Mouse (Mus musculus) stomach, embryonic 16.5 days (tissue): Measurements from ENCODE around the gene Gm29427. TPM values are rescaled to one million over a fixed set of nuclear protein-coding genes. Genes with fewer than 3 reads are reported as not detected.
"Not testable (repeated sequence)": the region's sequence is repeated elsewhere in the genome, so short reads cannot be mapped to it uniquely, and the experiment has no call there.

Experiments
- ATAC-seq: fragments of 200-750 bp; cut with Nextera tagmentation; 2 replicates; pipeline ENCODE4 v1.8.0; 2017; ENCODE audit warnings: moderate number of reproducible peaks, moderate TSS enrichment; ENCODE audit not compliant: insufficient read depth, low FRiP score
- H3K27ac ChIP-seq: fragments of 300-500 bp; sonication (generic); 2 replicates; pipeline ENCODE4 v1.5.1; 2014; ENCODE audit warnings: low read length
- H3K27me3 ChIP-seq: fragments of 300-500 bp; sonication (generic); 2 replicates; pipeline ENCODE4 v1.6.1; 2014; ENCODE audit warnings: low read length, control low read depth, mixed read lengths; ENCODE audit not compliant: control insufficient read depth, insufficient read depth
- H3K36me3 ChIP-seq: fragments of 300-500 bp; sonication (generic); 2 replicates; pipeline ENCODE4 v1.6.1; 2014; ENCODE audit warnings: low read length; ENCODE audit not compliant: control insufficient read depth, insufficient read depth
- H3K4me1 ChIP-seq: fragments of 300-500 bp; sonication (generic); 2 replicates; pipeline ENCODE4 v1.6.1; 2014; ENCODE audit warnings: low read length, control low read depth, mixed read lengths; ENCODE audit not compliant: control insufficient read depth, insufficient read depth
- H3K4me2 ChIP-seq: fragments of 300-500 bp; sonication (generic); 2 replicates; pipeline ENCODE4 v1.6.1; 2014; ENCODE audit warnings: low read depth, low read length, mixed read lengths
- H3K4me3 ChIP-seq: fragments of 300-500 bp; sonication (generic); replicated peaks from 2 replicates; pipeline ENCODE4 v1.5.1; 2014; ENCODE audit warnings: mild to moderate bottlenecking, low read length
- H3K9ac ChIP-seq: fragments of 300-500 bp; sonication (generic); 2 replicates; pipeline ENCODE4 v1.6.1; 2014; ENCODE audit warnings: low read length
- H3K9me3 ChIP-seq: fragments of 300-500 bp; sonication (generic); replicated peaks from 2 replicates; pipeline ENCODE4 v1.6.1; 2016; ENCODE audit warnings: low read length, control low read depth; ENCODE audit not compliant: control insufficient read depth
- WGBS: fragments of 180-500 bp; shearing (Covaris S2); extraction: QIAGEN DNeasy Blood & Tissue Kit; methylation state at CpG from one replicate; pipeline ENCODE4 v1.1.7; 2014; 5-methylcytosine and 5-hydroxymethylcytosine counted together
- polyA plus RNA-seq: library from polyadenylated mRNA; unstranded; fragments of >200 nt; fragmentation: Nextera tagmentation; extraction: Ambion mirVana; gene quantifications from 2 replicates; pipeline ENCODE4 v1.2.1, GENCODE M21; 2015

The Gm29427 gene
- polyA plus RNA-seq, 1 experiment from 2014 or later = 0.09 TPM

DNA sequence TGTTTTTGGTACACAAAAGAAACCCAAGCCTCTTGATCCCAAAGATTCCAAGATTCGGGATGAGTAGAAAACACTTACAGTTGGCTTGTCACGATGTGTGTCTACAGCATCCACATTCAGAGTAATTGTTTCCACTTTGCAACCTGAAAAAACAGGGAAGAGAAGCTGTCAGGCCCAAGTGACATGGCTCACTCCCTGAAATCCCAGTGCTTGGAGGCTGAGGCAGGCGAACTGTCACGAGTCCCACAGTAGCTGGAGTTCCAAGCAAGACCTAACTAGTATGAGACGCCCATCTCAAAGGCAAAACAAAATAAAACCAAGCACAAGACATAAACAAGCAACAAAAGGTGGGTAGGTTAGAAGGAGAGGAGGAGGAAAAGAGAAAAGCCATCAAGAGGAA lies 17.0 kb downstream of the Gm29427 start:
- WGBS = 91% methylated on average over 5 of the region's 5 CpGs

DNA sequence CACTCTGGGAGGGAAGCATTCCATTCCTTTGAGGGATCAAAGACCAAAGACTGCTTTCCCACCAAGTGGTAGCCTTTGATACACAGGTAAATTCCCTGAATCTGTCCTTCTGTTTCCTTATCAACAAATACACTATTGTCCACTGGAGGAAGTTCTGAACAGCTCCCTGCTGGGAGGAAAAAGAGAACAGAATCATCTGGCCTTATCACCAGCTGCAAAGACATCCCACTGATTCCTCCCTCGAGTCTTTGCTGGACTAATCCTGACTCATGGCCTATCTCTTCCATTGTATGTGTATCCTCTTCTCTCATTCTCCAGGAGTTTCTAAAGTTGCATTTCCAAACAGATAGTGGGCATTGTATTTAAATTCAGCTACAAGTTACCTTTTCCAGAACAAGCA lies 31.7 kb downstream of the Gm29427 start:
- WGBS = 65% methylated on average over 1 of the region's 1 CpGs
- H3K27ac ChIP-seq = no peak overlapping the region
- H3K4me1 ChIP-seq = no peaks in the 10 kb centered on the region

More for the DNA sequence above, 17.0 kb downstream of the Gm29427 start:
- Histone ChIP-seq H3K27ac (no peak overlapping the region), H3K9me3 (no peaks in the 10 kb centered on the region), H3K36me3 (peaks cover 22% of the 10 kb centered on the region; the same call in 1 of the 2 replicates), H3K27me3 (no peaks in the 10 kb centered on the region), H3K4me2 (no peak overlapping the region), H3K4me3 (no peak overlapping the region), H3K4me1 (no peaks in the 10 kb centered on the region), H3K9ac (no peak overlapping the region)
- ATAC-seq = no peak

DNA sequence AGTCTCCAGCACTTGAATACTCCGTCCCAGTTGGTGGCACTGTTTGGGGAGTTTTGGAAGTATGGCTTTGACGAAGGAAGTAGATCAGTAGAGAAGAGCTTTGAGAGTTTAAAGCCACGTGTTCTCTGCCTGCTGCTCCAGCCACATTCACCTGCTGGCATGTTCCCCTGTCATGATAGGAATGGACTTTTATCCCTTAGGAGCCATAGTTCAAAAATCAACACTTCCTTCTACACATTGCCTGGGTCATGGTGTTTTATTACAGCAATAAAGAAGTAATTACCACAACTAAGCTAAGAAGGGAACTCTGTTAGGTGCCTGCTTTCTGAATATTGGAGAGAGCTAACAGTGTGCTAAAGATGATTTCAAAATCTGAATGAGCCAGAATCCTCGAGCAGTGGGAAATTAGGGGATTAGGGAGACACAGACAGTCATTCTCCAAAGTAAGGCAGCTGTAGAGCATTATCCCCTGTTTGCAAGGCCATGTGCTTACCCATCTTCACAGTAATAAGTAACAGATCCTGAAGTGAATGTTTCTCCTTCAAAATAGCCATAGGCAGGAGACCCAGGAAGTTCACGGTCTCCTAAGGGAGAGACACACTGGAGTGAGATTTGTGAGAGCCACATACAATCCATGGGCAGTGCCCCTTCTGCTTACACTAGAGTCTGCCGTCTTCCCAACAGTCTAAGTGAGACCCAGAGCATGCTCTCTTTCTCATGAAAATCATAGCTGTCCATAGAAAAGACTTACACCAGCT lies 33.8 kb downstream of the Gm29427 start:
- H3K27ac ChIP-seq = no peak overlapping the region
- H3K9me3 ChIP-seq = no peaks in the 10 kb centered on the region
- H3K4me1 ChIP-seq = no peaks in the 10 kb centered on the region
- H3K9ac ChIP-seq = no peak overlapping the region
- no peak for ATAC-seq
- no peak overlapping the region for H3K4me3 ChIP-seq
- WGBS = 64% methylated on average over 6 of the region's 6 CpGs
- H3K4me2 ChIP-seq = no peak overlapping the region
- H3K36me3 ChIP-seq = no peaks in the 10 kb centered on the region
- H3K27me3 ChIP-seq = no peaks in the 10 kb centered on the region

More for the DNA sequence above, 31.7 kb downstream of the Gm29427 start:
- Histone ChIP-seq H3K9me3 (no peaks in the 10 kb centered on the region), H3K4me2 (no peak overlapping the region), H3K36me3 (peaks cover 4% of the 10 kb centered on the region; the same call in 1 of the 2 replicates), H3K4me3 (no peak overlapping the region), H3K9ac (no peak overlapping the region), H3K27me3 (no peaks in the 10 kb centered on the region)
- ATAC-seq = no peak

DNA sequence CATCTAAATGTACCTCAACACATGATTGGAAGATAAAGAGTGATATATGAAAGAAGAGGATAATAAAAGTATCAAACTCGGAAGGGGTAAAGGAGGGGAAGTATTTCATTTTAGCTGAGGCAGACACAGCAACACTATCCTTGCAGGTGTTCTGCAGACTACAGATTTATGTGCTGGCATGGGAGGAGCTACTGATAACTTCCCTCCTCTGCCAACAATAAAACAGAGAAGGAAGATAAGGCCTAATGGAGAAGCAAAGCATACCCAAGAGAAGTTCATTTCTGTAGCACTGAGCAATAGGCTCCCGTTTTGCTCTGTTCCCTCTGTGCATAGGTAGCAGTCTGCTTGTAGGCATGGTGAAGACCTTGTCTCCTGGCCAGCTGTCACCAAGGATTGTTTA lies 34.5 kb downstream of the Gm29427 start:
- Histone ChIP-seq H3K9me3 (no peaks in the 10 kb centered on the region), H3K4me3 (no peak overlapping the region), H3K4me1 (no peaks in the 10 kb centered on the region), H3K27me3 (no peaks in the 10 kb centered on the region), H3K36me3 (no peaks in the 10 kb centered on the region), H3K4me2 (no peak overlapping the region), H3K27ac (no peak overlapping the region), H3K9ac (no peak overlapping the region)
- 0 out of 2 replicates have a peak, but pooled peaks have one; percentile 21 for ATAC-seq
- WGBS = 49% methylated on average over 2 of the region's 2 CpGs

DNA sequence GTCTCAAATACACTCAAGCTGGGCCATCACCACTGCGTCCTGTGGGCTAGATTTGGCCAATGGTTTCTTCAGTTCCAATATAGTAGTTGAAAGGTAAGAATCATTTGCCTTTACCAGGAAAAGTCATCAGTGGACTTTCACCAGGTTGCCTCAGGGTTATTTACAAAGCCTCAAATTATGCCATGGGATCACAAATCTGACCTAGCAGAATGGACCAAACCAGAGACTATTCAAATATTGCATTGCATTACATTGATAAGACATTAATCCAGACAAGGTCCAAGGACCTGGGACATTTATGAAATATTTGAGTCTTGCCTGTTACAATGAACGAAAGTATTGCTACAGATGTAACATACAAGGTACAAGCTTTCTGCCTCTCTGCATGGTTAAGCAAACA lies 37.0 kb downstream of the Gm29427 start:
- no peaks in the 10 kb centered on the region for H3K4me1 ChIP-seq
- no peaks in the 10 kb centered on the region for H3K9me3 ChIP-seq
- H3K9ac ChIP-seq = no peak overlapping the region
- no peak for ATAC-seq
- 75% methylated on average over 2 of the region's 2 CpGs for WGBS
- H3K4me3 ChIP-seq = no peak overlapping the region
- H3K27ac ChIP-seq = no peak overlapping the region
- H3K4me2 ChIP-seq = no peak overlapping the region
- no peaks in the 10 kb centered on the region for H3K27me3 ChIP-seq
- H3K36me3 ChIP-seq = no peaks in the 10 kb centered on the region

DNA sequence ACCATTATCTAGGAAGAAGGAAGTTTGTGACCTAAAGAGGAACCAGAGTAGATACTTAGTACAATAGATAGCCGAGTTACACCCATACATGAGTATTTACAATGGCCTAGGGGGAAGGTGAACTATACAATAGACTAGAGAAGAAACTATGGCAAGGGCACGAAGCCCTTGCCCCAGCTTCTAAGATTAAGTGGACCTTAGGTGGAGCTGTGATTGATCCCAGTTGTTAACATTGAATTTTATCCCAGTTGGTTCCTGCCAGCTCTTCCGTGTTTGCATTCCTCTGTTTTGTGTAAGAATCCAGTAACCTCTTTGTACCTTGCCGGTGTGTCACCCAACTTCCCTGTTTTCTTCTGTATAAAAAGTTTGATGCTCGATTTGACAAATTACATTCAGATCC lies 52.0 kb downstream of the Gm29427 start:
- H3K4me3 ChIP-seq, H3K27me3 ChIP-seq, ATAC-seq, H3K9ac ChIP-seq, H3K27ac ChIP-seq, H3K9me3 ChIP-seq, H3K36me3 ChIP-seq, H3K4me1 ChIP-seq, H3K4me2 ChIP-seq: not testable (repeated sequence)
- 81% methylated on average over 5 of the region's 5 CpGs for WGBS

DNA sequence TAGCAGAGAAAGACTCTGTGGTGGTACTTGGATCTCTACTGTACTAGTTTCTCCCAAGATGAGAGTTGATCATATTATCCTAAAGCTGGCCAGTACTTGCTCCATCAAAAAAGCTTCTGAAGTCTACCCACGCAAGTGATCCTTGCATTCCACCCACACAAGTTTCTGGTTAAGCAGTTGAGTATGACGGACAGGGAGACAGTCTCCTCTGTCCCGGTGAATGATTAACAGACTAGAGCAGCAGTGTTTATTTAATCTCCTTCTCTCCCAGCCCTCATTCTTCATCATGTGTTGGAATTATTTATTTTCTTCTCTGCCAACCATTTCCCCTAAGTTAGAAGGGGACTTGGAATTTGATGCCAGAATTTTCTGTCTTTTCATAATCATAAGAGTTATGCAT lies 54.1 kb downstream of the Gm29427 start, which contains the start of gene C4bp:
C4bp (minus strand) TSS at position 179 of the 400 bp plus-strand sequence.
- Histone ChIP-seq H3K9me3 (no peaks in the 10 kb centered on the region), H3K4me2 (no peak within 1 kb of the TSS), H3K27me3 (no peaks in the 10 kb centered on the region), H3K9ac (no peak within 1 kb of the TSS), H3K4me3 (no peak within 1 kb of the TSS), H3K4me1 (no peaks in the 10 kb centered on the region), H3K36me3 (no peaks in the 10 kb centered on the region), H3K27ac (no peak within 1 kb of the TSS)
- 32% methylated on average over 3 of the region's 3 CpGs for whole genome bisulfite sequencing
- ATAC-seq = no peak

DNA sequence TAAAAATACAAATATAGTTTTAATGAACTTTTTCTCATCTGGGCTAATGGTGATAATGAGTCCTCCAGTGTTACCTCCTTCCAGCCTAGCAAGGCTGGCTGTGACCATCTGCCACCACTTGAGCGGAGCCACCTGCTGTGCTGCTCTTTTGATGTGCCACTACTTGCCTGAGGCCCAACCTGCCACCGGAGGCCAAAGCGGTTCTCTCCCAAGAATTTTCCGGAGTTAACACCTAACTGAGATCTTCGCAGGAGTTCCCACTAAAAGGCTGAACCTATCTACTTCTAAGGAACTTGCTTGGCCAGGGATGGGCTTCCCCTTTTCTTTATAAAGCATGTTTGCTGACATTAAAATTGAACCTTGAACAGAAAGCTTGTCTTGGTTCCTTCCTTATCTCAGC lies 56.0 kb downstream of the Gm29427 start:
- not testable (repeated sequence) for ATAC-seq, H3K36me3 ChIP-seq, H3K9ac ChIP-seq, H3K27me3 ChIP-seq, H3K4me1 ChIP-seq, H3K4me3 ChIP-seq, H3K27ac ChIP-seq, H3K9me3 ChIP-seq, H3K4me2 ChIP-seq
- 34% methylated on average over 5 of the region's 5 CpGs for WGBS

DNA sequence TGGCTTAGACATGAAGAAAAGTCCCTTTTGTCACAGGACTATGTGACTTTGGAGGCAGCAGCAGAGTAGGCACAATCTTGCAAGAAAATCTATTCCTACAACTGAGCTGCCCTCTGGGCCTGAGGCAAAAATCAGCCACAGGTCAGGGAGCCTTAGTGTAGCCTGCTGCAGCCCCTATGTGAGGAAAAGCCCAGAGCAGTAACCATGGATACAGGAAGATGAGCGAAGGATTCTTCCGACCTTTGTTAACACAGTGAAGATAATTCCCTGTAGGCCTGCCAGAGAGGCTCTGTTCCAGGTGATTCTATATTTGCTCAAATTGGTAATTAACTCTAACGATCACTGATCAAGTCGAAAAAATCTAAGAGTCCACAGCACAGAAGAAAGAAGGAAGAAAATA lies 71.5 kb downstream of the Gm29427 start:
- H3K36me3 ChIP-seq = no peaks in the 10 kb centered on the region
- H3K4me2 ChIP-seq = no peak overlapping the region
- no peak for ATAC-seq
- H3K4me1 ChIP-seq = no peaks in the 10 kb centered on the region
- H3K27ac ChIP-seq = no peak overlapping the region
- 80% methylated on average over 4 of the region's 4 CpGs for WGBS
- H3K4me3 ChIP-seq = no peak overlapping the region
- no peaks in the 10 kb centered on the region for H3K9me3 ChIP-seq
- H3K9ac ChIP-seq = no peak overlapping the region
- no peaks in the 10 kb centered on the region for H3K27me3 ChIP-seq
